Mouse (Mus musculus) kidney, embryonic 14.5 days (tissue): ENCODE data around the gene Meis3. TPM values are rescaled to one million over a fixed set of nuclear protein-coding genes. Genes with fewer than 3 reads are reported as not detected.

ENCODE experiments used
- ATAC-seq: fragments of 200-750 bp; cut with Nextera tagmentation; 2 replicates; pipeline ENCODE4 v1.8.0; 2017; ENCODE audit warnings: moderate number of reproducible peaks, mild to moderate bottlenecking, moderate TSS enrichment, moderate library complexity; ENCODE audit not compliant: low FRiP score, low TSS enrichment
- H3K27ac ChIP-seq: fragments of 300-500 bp; sonication (generic); 2 replicates; pipeline ENCODE4 v1.5.1; 2014; ENCODE audit warnings: low read depth, mild to moderate bottlenecking, low read length, moderate library complexity, mixed read lengths
- H3K27me3 ChIP-seq: fragments of 300-500 bp; sonication (generic); 2 replicates; pipeline ENCODE4 v1.6.1; 2014; ENCODE audit warnings: mild to moderate bottlenecking, low read length; ENCODE audit not compliant: control insufficient read depth, insufficient read depth
- H3K36me3 ChIP-seq: fragments of 300-500 bp; sonication (generic); 2 replicates; pipeline ENCODE4 v1.6.1; 2014; ENCODE audit warnings: low read length, mixed read lengths; ENCODE audit not compliant: control insufficient read depth, insufficient read depth
- H3K4me1 ChIP-seq: fragments of 300-500 bp; sonication (generic); 2 replicates; pipeline ENCODE4 v1.6.1; 2014; ENCODE audit warnings: low read length, mixed read lengths; ENCODE audit not compliant: control insufficient read depth, insufficient read depth
- H3K4me2 ChIP-seq: fragments of 300-500 bp; sonication (generic); replicated peaks from 2 replicates; pipeline ENCODE4 v1.6.1; 2014; ENCODE audit warnings: low read depth, mild to moderate bottlenecking, low read length
- H3K4me3 ChIP-seq: fragments of 300-500 bp; sonication (generic); 2 replicates; pipeline ENCODE4 v1.5.1; 2014; ENCODE audit warnings: mild to moderate bottlenecking, low read length
- H3K9ac ChIP-seq: fragments of 300-500 bp; sonication (generic); 2 replicates; pipeline ENCODE4 v1.6.1; 2014; ENCODE audit warnings: low read depth, mild to moderate bottlenecking, low read length, moderate library complexity
- H3K9me3 ChIP-seq: fragments of 300-500 bp; sonication (generic); 2 replicates; pipeline ENCODE4 v1.6.1; 2016; ENCODE audit warnings: low read length; ENCODE audit not compliant: control insufficient read depth
- WGBS: fragments of 180-500 bp; shearing (Covaris S2); extraction: QIAGEN DNeasy Blood & Tissue Kit; methylation state at CpG from one replicate; pipeline ENCODE4 v1.1.7; 2014; 5-methylcytosine and 5-hydroxymethylcytosine counted together
- polyA plus RNA-seq: library from polyadenylated mRNA; unstranded; fragments of >200 nt; fragmentation: Nextera tagmentation; extraction: Ambion mirVana; gene quantifications from 2 replicates; pipeline ENCODE4 v1.2.1, GENCODE M21; 2014

Gene Meis3
- polyA plus RNA-seq, 1 experiment from 2014 or later, result 28.0 TPM

- no peaks in the 10 kb centered on the region for H3K27me3 ChIP-seq
- H3K9ac ChIP-seq, result no peak overlapping the region
- H3K9me3 ChIP-seq, result no peaks in the 10 kb centered on the region
- peaks cover 12% of the 10 kb centered on the region; the same call in 1 of the 2 replicates for H3K4me1 ChIP-seq
- no peak overlapping the region for H3K27ac ChIP-seq
- WGBS, result 94% methylated on average over 6 of the region's 6 CpGs
- H3K4me3 ChIP-seq, result no peak overlapping the region
- H3K36me3 ChIP-seq, result peaks cover 79% of the 10 kb centered on the region
- no peak overlapping the region for H3K4me2 ChIP-seq
- ATAC-seq, result no peak
These were observed 38.3 kb downstream of the Meis3 start for GRCm38 (mm10) chr7:16213196-16213595.

- Histone ChIP-seq H3K4me1 (0 out of 2 replicates have a peak, but pooled peaks cover 5% of the 10 kb centered on the region), H3K27me3 (no peaks in the 10 kb centered on the region), H3K4me2 (no peak overlapping the region), H3K9me3 (no peaks in the 10 kb centered on the region), H3K9ac (no peak overlapping the region), H3K36me3 (peaks cover 82% of the 10 kb centered on the region), H3K4me3 (no peak overlapping the region), H3K27ac (no peak overlapping the region)
- 92% methylated on average over 9 of the region's 9 CpGs for WGBS
- ATAC-seq, result no peak
These were observed 39.1 kb downstream of the Meis3 start for GRCm38 (mm10) chr7:16213986-16214385.

- peak within 1 kb of the TSS; percentile 62 for H3K27ac ChIP-seq
- ATAC-seq, result peak; percentile 97
- WGBS, result 1% methylated on average over 34 of the region's 34 CpGs
These were observed 46.8 kb downstream of the Meis3 start, which contains the start of gene Dhx34 for GRCm38 (mm10) chr7:16221582-16222272. Gene Dhx34, minus strand, starts transcription at chr7:16222037.

GRCm38 (mm10) chr7:16229869-16230268, 55.0 kb downstream of the Meis3 start:
- Histone ChIP-seq H3K27ac (no peak overlapping the region), H3K9ac (no peak overlapping the region), H3K9me3 (no peaks in the 10 kb centered on the region), H3K27me3 (no peaks in the 10 kb centered on the region), H3K36me3 (no peaks in the 10 kb centered on the region), H3K4me3 (no peak overlapping the region), H3K4me2 (no peak overlapping the region), H3K4me1 (peaks cover 3% of the 10 kb centered on the region; the same call in 1 of the 2 replicates)
- WGBS, result 25% methylated on average over 5 of the region's 5 CpGs
- ATAC-seq, result no peak

More at GRCm38 (mm10) chr7:16221582-16222272, 46.8 kb downstream of the Meis3 start, which contains the start of gene Dhx34:
- H3K27me3 ChIP-seq, result no peaks in the 10 kb centered on the region
- H3K36me3 ChIP-seq, result peaks cover 15% of the 10 kb centered on the region; the same call in 1 of the 2 replicates
- H3K4me2 ChIP-seq, result peak within 1 kb of the TSS; percentile 59
- H3K9me3 ChIP-seq, result no peaks in the 10 kb centered on the region
- peak within 1 kb of the TSS; percentile 71 for H3K4me3 ChIP-seq
- H3K9ac ChIP-seq, result peak within 1 kb of the TSS; percentile 84
- H3K4me1 ChIP-seq, result peaks cover 5% of the 10 kb centered on the region; the same call in 1 of the 2 replicates

Other genes with a start within 250 kb of the Meis3 start
- 203 and 216 TPM in 2 replicates for gene Nop53, start 229.0 kb upstream of the Meis3 start, polyA plus RNA-seq
- 17.7 and 22.3 TPM in 2 replicates for gene Ehd2, start 207.5 kb upstream of the Meis3 start, polyA plus RNA-seq
- gene Bicra, start 127.2 kb upstream of the Meis3 start, polyA plus RNA-seq, result 6.9 and 10.0 TPM in 2 replicates
- gene Zfp541, start 113.3 kb upstream of the Meis3 start, polyA plus RNA-seq, result 0.04 and 0.07 TPM in 2 replicates
- gene Napa, start 76.6 kb upstream of the Meis3 start, polyA plus RNA-seq, result 179 and 188 TPM in 2 replicates
- gene Kptn, start 55.2 kb upstream of the Meis3 start, polyA plus RNA-seq, result 25.1 and 29.2 TPM in 2 replicates
- gene Slc8a2, start 45.3 kb upstream of the Meis3 start, polyA plus RNA-seq, result 0.21 and 0.24 TPM in 2 replicates
- 8.5 and 13.0 TPM in 2 replicates for gene Dhx34, start 46.9 kb downstream of the Meis3 start, polyA plus RNA-seq
- gene C5ar2, start 69.1 kb downstream of the Meis3 start, polyA plus RNA-seq, result 0.05 and 0.09 TPM in 2 replicates
- gene C5ar1, start 84.5 kb downstream of the Meis3 start, polyA plus RNA-seq, result 1.2 and 1.8 TPM in 2 replicates
- gene Inafm1, start 98.5 kb downstream of the Meis3 start, polyA plus RNA-seq, result 19.3 and 19.8 TPM in 2 replicates
- gene Ccdc9, start 111.7 kb downstream of the Meis3 start, polyA plus RNA-seq, result 24.6 and 28.3 TPM in 2 replicates
- gene Bbc3, start 133.3 kb downstream of the Meis3 start, polyA plus RNA-seq, result 8.6 and 13.8 TPM in 2 replicates
- gene Sae1, start 212.7 kb downstream of the Meis3 start, polyA plus RNA-seq, result 241 and 323 TPM in 2 replicates
- gene Zc3h4, start 225.8 kb downstream of the Meis3 start, polyA plus RNA-seq, result 16.7 and 23.6 TPM in 2 replicates